25 mouse cellular contexts compared by ENCODE assay signal in genomic region chr2:91137481-91137880, GRCm38 (mm10). TPM values are rescaled to one million over a fixed set of nuclear protein-coding genes. Genes with fewer than 3 reads are reported as not detected.
DNase-seq lines count a peak whose midpoint lies in the region; ATAC-seq lines count a peak whose summit lies in the region.
"Had no signal": no experiment of that assay in that cellular context is flagged by ENCODE, and none has a peak within 500 bp of the region (broad histone marks: within the 10 kb centered on the region; RNA-seq: fewer than 3 reads in every experiment).

No protein-coding gene starts in this region.

- ATAC-seq in cerebellum, adult (ENCODE audit: insufficient number of reproducible peaks, low FRiP score, low TSS enrichment): no peak
- ATAC-seq in heart, embryonic 11.5 days (replicated peaks; ENCODE audit: insufficient number of reproducible peaks, low FRiP score, low TSS enrichment): no peak
- ATAC-seq: forebrain, embryonic 14.5 days; hindbrain, postnatal 0 days; Patski had no signal

- H3K4me2 ChIP-seq in heart, embryonic 11.5 days: no peak overlapping the region
- H3K4me2 ChIP-seq: embryonic facial prominence, embryonic 15.5 days; hindbrain, embryonic 13.5 days had no signal

- intact Hi-C loops in heart, postnatal 36 days (cut with DNase I): no loop called here

- H3K27me3 ChIP-seq in heart, embryonic 11.5 days (ENCODE audit: control insufficient read depth, insufficient read depth, low read length): no peaks in the 10 kb centered on the region
- H3K27me3 ChIP-seq: CH12.LX; embryonic facial prominence, embryonic 15.5 days; hindbrain, embryonic 13.5 days; Patski had no signal

- no peak overlapping the region for H3K4me3 ChIP-seq in heart, embryonic 11.5 days (ENCODE audit: low read depth, low read length)
- H3K4me3 ChIP-seq: embryonic facial prominence, embryonic 15.5 days; erythroblast, embryonic 14.5 days; forebrain, embryonic 10.5 days; gastrocnemius, adult 2 months; hindbrain, embryonic 13.5 days had no signal

- 74% methylated on average over 6 of the region's 6 CpGs for WGBS in heart, embryonic 11.5 days (ENCODE audit: insufficient replicate concordance)

- H3K9me3 ChIP-seq in heart, embryonic 11.5 days (replicated peaks; ENCODE audit: control insufficient read depth, low read length): no peaks in the 10 kb centered on the region
- H3K9me3 ChIP-seq: embryonic facial prominence, embryonic 15.5 days; forebrain, embryonic 10.5 days; hindbrain, embryonic 13.5 days had no signal

- no peak overlapping the region for H3K9ac ChIP-seq in heart, embryonic 11.5 days (ENCODE audit: low read depth, low read length)
- H3K9ac ChIP-seq: embryonic facial prominence, embryonic 15.5 days; hindbrain, embryonic 13.5 days had no signal

- DNase-seq in cerebellum, adult 8-10 months: peak; percentile 31
- no peak for DNase-seq in heart, postnatal 36 days
- DNase-seq in testis, postnatal 10 days (ENCODE audit: low spot score): peak; percentile 35
- no peak for DNase-seq in testis, postnatal 14 days (ENCODE audit: low spot score)
- no peak for DNase-seq in kidney, adult 11 months
- DNase-seq in left cerebral cortex, adult 11 months (ENCODE audit: low spot score): no peak
- DNase-seq: adrenal gland, postnatal 14 days; cerebellum, adult 9-10 months; embryo, embryonic 11 days; gastrocnemius, adult 2 months; gastrocnemius, postnatal 25 days; kidney, adult 18-20 months had no signal

- peaks cover 28% of the 10 kb centered on the region for H3K36me3 ChIP-seq in heart, embryonic 11.5 days (ENCODE audit: control insufficient read depth, insufficient read depth, low read length)

- peak overlapping the region; percentile 29; the same call in 1 of the 2 replicates for H3K27ac ChIP-seq in heart, embryonic 11.5 days (ENCODE audit: low read depth, low read length)
- H3K27ac ChIP-seq: embryonic facial prominence, embryonic 15.5 days; forebrain, embryonic 10.5 days; gastrocnemius, adult 2 months; hindbrain, embryonic 13.5 days; hindbrain, postnatal 0 days had no signal

- H3K4me1 ChIP-seq in heart, embryonic 11.5 days (ENCODE audit: control insufficient read depth, insufficient read depth, low read length): peaks cover 3% of the 10 kb centered on the region
- H3K4me1 ChIP-seq: embryonic facial prominence, embryonic 15.5 days; hindbrain, embryonic 13.5 days had no signal

RNA-seq across cellular contexts. Expression of gene Mybpc3, which starts 19.5 kb away (rescaled TPM):
- 470 and 665 TPM in 2 replicates for polyA plus RNA-seq in heart, embryonic 11.5 days (2014; fragmentation: Nextera tagmentation; extraction: Ambion mirVana)
- total RNA-seq in heart, postnatal 36 days (2021): 1,000 to 10,000 TPM; 1,434 to 1,723 TPM
- total RNA-seq: adrenal gland, postnatal 14 days; gastrocnemius, postnatal 25 days had no signal
- polyA plus RNA-seq: activated CD4-positive, CD25-positive, alpha-beta regulatory T cell, adult 4 months; erythroblast, embryonic 14.5 days; forebrain, embryonic 10.5 days; forebrain, embryonic 14.5 days; intestine, embryonic 14.5 days; kidney, embryonic 14.5 days; Patski had no signal

RNA-seq across cellular contexts. Expression of gene Madd, which starts 46.2 kb away (rescaled TPM):
- polyA plus RNA-seq in heart, embryonic 11.5 days (2014; fragmentation: Nextera tagmentation; extraction: Ambion mirVana): 5.0 and 6.8 TPM in 2 replicates
- total RNA-seq in heart, postnatal 36 days (2021): 1 to 10 TPM; 5.8 to 6.6 TPM

RNA-seq across cellular contexts. Expression of gene Spi1, which starts 55.3 kb away (rescaled TPM):
- polyA plus RNA-seq in heart, embryonic 11.5 days (2014; fragmentation: Nextera tagmentation; extraction: Ambion mirVana): 1.7 and 1.9 TPM in 2 replicates
- 1 to 10 TPM; 4.2 to 6.2 TPM for total RNA-seq in heart, postnatal 36 days (2021)
- polyA plus RNA-seq: activated CD4-positive, CD25-positive, alpha-beta regulatory T cell, adult 4 months had no signal

Comparison
In these comparisons a context has a peak if more than half of its experiments do, and no peak if none do; other contexts are left out.
1. DNase-seq: peak in cerebellum, adult 8-10 months (single experiment) and testis, postnatal 10 days (single experiment); none in heart, postnatal 36 days (0 of 2), testis, postnatal 14 days (single experiment), kidney, adult 11 months (single experiment) and left cerebral cortex, adult 11 months (single experiment).